Mouse (Mus musculus): ENCODE measurements at regions not wholly inside any gene's neighbourhood (a gene's known extent, or its start where the extent isn't known, plus 50 kb on each side); places are given as distances from the start of the nearest gene placed in this dataset.

- TF ChIP-seq CTCF (IDR thresholded peaks at IDR 0.05; ENCODE audit: extremely low read depth, insufficient read depth, low read length) (no peak), POLR2A (IDR thresholded peaks at IDR 0.05; ENCODE audit: extremely low read depth, insufficient read depth, low read length) (no peak)
Measured at GRCm38 (mm10) chr9:83707361-83707760, 98.7 kb downstream of the Elovl4 start.
